Mouse (Mus musculus): ENCODE measurements around the gene Srpx2. TPM values are rescaled to one million over a fixed set of nuclear protein-coding genes. Genes with fewer than 3 reads are reported as not detected.

Gene Srpx2
- total RNA-seq (2015; ENCODE audit: low replicate concordance) (not detected in 2 replicates), total RNA-seq (2017; ENCODE audit: low replicate concordance) (not detected in 2 replicates)

DNA sequence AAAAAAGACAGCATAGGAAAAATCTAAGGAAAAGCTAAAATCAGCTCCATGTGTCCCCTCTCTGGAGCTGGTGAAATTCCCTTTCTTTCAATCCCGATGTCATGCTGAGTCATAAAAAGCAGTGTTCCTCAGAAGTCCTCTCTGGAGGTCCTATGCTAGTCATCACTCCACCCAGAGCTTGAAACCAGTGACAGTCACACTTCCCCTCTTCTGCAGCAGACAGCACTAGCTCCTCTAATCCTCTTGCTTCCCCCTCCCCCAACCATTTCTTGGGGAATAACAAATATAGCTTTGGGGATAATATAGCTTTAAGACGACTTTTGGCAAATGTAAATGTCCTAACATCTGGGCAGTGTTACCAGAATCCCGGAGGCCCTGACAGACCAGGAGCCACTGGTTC is at the start of gene Srpx2:
Gene Srpx2 (plus strand): TSS at position 166 of the 400 bp plus-strand sequence.
- no peak for ATAC-seq (replicated peaks; ENCODE audit: low FRiP score, poor library complexity, severe bottlenecking)

DNA sequence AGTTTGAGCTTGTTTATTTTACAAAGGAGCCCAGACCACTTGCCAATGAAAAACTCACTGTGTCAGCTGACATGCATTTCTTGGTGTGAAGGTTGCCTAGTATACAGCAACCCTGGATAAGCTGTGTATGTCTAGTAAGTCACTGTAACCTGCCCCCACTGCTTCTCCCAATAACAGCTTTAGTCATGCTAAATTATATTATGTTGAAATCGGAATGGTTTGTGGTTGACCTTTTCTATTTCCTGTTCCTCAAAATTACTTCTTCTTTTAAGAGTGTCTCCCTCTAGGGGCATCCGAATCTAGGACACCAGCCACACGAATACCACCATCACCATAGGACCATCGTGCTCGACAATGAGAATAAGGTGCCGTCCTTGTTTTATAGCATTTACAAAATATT is 38.5 kb upstream of the Srpx2 start:
- ATAC-seq (replicated peaks; ENCODE audit: low FRiP score, poor library complexity, severe bottlenecking) = no peak

DNA sequence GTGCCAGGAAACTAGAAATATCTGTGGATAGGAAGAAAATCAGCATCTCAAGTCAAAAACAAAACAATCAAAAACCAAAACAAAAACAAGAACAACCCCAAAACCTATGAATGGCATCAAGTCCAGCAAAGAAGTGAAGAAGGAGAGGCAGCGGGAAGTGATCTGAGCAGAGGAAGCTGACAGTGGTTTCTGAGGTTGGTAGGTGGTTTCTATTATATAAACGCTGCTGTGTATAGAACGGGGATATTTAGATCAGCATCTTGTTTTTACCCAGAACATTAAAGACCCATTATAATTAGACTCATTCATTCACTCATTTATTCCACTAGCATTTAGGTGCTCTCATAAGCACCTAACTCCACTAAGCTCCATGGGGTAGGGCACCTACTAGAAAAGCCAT is 20.9 kb upstream of the Srpx2 start:
- no peak for ATAC-seq (replicated peaks; ENCODE audit: low FRiP score, poor library complexity, severe bottlenecking)

DNA sequence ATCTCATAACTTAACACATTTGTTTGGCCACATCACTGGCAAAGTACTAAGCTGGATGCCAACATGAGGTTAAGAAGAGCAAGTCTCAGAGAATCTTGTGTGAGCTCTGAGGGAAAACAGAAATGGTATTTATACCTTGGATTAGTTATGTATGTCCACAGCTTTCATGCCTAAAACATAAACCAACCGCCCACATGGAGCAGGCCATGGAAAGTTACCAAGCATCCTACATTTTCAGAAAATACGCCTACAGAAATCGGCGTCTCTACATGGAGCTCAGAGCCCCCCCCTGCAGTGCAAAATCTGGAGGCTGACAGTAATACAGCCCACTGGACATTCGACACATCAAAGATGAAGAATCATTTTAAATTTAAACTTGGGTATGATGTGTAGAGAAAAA is 20.1 kb upstream of the Srpx2 start:
- ATAC-seq (replicated peaks; ENCODE audit: low FRiP score, poor library complexity, severe bottlenecking) = no peak

DNA sequence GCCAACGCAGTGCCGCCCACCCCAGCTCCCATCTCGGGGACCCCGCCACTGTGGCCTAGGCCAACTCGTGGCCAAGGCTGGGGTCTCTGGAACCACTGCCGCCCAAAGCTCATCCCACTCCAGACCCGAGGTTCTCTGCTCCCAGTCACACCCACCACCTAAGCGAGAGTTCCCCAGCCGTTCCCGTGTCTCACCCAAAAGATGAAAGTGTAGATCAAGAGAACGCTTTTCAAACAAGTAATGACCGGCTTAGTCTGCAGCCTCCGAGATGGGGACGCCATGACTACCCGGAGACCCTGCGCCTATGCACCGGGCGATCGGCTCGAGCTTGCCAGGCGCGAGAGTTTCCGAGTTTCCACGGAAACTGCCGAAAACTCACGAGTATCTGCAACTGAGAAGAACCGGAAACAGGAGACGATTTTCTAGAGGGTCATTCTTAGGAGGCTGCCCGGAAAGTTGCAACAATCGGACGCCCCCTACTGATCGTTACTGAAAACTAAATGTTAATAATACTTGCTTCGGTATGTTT is 10.1 kb upstream of the Srpx2 start, which contains the start of gene Tspan6:
Gene Tspan6 (minus strand): TSS at position 416 of the 529 bp plus-strand sequence.
- ATAC-seq (replicated peaks; ENCODE audit: low FRiP score, poor library complexity, severe bottlenecking) = no peak

DNA sequence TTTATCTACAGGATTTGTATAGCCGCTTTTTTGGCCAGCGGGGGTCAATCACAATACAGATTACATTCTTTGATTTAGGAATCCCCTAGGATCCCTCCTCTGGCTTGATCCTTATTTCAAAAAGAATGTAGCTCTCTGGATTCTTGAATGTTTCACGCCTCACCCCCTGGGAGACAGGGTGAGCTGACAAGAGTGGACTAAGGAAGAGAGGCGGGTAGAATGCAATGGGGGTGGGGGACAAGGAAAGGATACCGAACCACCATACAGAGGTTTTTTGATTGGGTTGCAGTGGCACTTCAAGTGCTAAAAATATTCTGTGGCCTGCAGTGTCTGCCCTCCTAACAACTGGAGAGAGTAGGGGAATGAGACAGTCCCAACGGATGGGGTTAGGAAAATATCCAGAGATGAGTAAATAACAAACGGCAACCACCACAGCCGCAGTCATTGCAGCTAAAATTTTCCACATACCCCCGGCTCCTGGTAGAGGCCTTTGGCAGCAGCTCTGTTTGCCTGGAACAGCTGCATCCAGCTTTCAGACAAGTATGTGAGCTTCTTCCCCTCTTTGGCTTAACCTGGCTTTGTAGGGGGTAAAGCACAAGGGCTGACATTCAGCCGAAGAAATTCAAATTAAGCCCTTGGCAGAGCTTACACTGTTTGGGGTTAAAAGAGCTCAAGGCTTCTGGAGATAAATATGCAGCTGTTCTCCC is 3.3 kb downstream of the Srpx2 start:
- no peak for ATAC-seq (replicated peaks; ENCODE audit: low FRiP score, poor library complexity, severe bottlenecking)

DNA sequence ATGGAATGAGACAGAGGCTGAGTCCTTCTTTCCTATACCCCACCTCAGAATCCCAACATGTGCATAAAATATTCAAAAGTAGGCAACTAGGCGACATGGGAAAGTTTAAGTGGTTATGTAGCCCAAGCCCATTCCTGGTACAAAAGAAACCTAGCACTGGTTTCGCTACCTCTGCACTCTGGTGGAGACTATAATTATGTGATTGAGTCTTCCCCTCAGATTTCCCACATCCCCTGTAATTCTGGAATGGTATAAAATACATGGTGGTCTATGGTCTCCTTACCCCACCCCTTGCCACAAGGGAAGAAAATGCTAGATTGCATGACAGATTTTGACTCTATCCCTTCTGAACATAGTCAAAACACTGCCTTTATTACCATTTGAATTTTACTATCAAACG is 4.8 kb downstream of the Srpx2 start:
- no peak for ATAC-seq (replicated peaks; ENCODE audit: low FRiP score, poor library complexity, severe bottlenecking)

DNA sequence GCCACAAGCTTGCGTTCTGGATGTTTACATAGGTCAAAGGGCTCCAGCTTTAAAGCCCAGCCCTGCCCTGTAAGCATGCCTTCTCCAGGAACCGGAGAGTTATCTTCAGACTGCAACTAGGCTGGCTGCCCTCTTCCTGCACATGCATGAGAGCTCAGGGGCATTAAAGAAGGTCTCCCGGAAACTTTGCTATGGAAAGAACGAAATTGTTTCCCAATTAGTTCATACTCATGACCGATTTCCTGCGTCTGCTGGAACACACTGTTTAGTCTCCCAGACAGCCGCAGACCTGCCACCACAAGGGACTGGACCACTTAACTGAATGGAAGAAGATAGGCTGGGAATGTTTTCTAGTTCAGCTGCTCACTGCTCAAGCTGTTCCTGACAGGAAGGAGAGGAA is 6.0 kb downstream of the Srpx2 start:
- no peak for ATAC-seq (replicated peaks; ENCODE audit: low FRiP score, poor library complexity, severe bottlenecking)

DNA sequence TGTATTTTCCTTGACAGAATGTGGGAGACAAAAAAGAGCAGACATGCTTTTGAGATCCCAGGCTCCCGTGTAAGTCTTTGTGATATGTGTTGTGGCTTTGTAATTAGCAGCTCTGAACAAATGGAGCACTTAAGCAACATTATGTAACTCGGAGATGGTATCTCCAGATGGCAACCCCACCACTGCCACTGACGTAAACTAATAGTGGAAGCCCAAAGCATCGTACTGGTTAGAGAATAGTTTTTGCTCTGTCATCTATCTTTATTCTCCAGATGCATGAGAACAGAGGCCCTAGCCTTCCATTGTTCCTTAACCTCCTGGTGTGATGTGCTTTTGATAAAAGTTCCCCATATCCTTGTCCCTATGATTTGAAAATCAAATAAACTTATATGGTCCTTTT is 13.0 kb downstream of the Srpx2 start:
- no peak for ATAC-seq (replicated peaks; ENCODE audit: low FRiP score, poor library complexity, severe bottlenecking)

DNA sequence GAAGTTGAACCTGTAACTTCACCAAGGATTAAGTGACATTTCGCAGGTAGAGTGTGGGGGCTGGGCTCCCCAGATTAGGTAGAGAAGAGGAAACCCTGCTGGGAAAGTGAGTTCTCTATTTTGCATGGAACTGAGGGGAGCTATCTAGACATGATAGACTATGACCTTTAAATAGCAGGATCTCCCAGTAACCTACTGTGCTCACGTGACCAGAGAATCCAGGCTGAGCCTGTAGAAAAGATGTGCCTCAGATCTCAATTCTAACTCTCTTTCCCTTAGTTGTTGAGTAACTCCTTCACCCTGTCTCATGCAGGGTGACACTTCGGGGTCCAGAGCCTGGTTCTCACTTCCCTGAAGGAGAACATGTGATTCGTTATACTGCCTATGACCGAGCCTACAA is 18.5 kb downstream of the Srpx2 start:
- no peak for ATAC-seq (replicated peaks; ENCODE audit: low FRiP score, poor library complexity, severe bottlenecking)

DNA sequence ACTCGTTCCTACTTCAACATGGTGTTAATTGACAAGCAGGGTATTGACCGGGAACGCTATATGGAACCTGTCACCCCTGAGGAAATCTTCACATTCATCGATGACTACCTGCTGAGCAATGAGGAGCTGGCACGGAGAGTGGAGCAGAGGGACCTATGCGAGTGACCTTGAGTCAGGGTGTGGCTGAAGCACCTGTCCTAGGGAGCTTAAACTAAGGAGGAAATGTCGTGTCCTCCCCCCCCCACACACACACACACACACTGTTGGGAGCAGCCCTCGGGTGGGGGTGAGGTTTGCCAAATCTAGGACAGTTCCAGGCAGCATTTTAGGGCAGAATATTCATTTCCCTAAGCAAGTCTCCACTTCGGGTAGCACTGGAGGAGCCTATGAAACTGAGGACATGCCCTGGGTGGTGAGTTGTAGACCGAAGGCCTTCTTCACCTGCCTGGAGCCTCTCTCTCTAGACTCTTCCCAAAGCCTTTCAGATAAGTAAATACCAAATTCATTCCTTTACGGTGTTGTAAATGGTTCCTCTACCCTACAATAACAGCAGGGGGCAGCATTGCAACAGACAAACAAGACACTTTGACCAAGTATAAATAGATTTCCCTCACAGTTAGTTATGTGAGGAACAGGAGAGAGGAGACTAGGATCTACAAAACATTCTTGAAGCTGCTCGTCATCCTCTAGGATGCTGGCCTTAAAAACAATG is 23.2 kb downstream of the Srpx2 start:
- ATAC-seq (replicated peaks; ENCODE audit: low FRiP score, poor library complexity, severe bottlenecking) = no peak

DNA sequence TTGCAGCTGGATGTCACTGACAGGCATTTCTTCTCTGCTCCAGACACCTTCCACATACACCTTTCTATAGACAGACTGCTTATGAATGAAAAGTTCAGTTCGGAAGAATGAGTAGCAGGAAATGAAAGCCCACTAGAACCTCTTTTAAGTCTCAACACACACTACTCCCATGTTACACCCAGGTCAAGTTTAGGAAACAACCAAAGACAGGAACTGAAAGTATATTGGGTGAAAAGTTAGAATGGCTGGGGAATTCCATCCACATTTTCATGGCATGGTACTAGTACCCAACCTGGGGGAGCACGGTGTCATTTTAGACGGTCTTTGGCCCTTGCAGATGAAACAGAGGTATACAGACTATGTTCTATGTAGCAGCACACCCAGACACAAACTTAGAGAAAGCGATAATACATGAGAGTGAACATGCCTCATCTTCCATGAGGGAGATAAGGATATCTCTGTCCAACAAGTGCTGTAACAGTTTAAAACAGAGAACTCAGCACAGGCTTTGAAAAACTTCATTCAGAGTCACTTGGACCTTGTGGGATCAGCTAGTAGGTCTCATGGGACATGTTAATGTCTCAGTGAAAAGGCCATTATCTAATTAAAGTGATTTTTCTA is 28.5 kb downstream of the Srpx2 start:
- no peak for ATAC-seq (replicated peaks; ENCODE audit: low FRiP score, poor library complexity, severe bottlenecking)

DNA sequence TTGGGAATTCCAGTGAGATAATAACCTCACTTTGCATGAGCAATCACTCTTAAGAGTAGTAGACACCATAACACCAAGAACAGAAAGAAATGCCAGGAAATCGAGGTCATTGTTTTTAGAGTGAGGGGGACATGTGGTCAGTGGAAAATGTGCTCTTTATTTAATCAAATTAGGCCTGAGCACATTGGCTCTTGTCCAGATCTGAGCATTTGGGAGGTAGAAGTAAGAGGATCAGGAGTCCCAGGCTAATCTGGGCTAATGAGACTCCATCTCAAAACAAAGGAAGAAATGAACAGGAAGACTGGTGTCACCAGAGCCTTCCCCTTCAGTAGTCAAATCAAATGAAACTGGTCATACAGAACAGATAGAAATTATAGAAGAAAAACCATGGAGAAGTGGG is 31.3 kb downstream of the Srpx2 start:
- ATAC-seq (replicated peaks; ENCODE audit: low FRiP score, poor library complexity, severe bottlenecking) = no peak

DNA sequence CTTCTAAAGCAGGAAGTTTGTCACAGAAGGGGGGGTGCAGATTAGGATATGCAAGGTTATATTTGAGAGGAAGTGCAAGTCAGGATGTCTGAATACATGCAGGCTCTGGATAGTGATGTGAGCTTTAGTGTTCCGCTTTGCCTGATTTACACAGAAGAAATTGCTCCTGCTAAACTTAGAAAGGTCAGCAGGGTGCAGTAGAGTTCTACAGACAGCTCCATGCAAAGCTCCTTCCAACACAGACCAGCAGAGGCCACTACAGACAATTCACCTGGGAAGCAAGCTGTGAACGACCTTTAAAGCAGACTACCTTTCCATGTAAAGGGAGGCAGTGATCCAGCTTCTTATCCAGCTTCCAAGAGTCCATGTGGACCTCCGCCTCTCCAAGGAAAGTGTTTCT is 39.2 kb downstream of the Srpx2 start:
- ATAC-seq (replicated peaks; ENCODE audit: low FRiP score, poor library complexity, severe bottlenecking) = no peak

DNA sequence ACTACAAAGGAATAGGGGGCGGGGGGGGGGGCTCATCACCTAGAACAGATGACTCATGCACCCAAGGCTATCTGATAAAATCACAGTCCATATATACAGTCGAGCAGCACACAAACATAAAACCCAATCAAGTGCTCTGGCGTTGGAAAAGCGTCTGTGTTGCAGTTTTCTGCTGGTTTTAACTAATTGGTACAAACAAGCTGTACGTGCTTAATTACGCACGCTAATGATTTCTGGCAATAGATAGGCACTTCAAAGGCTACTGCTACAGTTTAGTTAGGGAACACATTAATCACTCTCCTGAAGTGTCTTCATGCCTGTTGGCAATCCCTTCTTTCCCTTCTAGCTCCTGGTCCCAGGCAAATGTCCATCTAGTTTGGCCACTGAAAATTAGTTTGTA is 46.4 kb downstream of the Srpx2 start:
- ATAC-seq (replicated peaks; ENCODE audit: low FRiP score, poor library complexity, severe bottlenecking) = no peak

DNA sequence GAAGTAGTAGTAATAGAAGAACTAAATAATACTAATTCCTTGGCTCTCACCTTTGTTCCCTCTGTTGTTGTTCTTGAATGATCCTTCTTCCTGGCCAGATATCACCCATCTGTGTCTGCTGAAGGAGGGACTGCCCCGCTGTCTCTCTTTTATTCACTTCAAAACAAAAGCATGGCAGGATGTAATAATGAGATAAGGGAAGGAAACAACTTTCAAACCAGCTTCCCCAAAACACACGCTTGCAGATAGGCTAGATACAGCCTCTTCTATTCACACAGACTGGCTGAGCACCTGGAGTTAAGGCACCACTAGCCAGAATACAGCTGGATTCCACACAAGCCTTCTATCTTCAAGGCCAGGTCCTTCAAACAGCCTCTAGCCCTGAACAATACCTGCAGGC is 52.4 kb downstream of the Srpx2 start:
- no peak for ATAC-seq (replicated peaks; ENCODE audit: low FRiP score, poor library complexity, severe bottlenecking)

DNA sequence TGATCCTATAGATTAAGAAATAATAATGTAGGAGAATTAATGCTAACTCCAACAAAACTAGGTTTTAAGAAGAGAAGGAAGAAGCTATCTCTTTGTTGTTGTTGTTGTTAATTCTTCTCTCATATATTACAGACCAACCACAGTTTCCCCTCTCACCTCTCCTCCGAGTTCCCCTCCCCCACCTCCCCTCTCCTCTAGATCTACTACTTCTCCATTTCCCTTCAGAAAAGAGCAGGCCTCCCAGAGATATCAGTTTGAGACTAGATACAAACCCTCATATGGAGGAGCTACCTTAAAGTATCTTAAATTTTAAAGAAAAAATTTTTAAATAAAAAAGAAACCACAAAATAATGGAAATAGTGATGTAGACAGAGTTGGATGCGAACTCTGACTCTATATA is 56.4 kb downstream of the Srpx2 start:
- ATAC-seq (replicated peaks; ENCODE audit: low FRiP score, poor library complexity, severe bottlenecking) = no peak

DNA sequence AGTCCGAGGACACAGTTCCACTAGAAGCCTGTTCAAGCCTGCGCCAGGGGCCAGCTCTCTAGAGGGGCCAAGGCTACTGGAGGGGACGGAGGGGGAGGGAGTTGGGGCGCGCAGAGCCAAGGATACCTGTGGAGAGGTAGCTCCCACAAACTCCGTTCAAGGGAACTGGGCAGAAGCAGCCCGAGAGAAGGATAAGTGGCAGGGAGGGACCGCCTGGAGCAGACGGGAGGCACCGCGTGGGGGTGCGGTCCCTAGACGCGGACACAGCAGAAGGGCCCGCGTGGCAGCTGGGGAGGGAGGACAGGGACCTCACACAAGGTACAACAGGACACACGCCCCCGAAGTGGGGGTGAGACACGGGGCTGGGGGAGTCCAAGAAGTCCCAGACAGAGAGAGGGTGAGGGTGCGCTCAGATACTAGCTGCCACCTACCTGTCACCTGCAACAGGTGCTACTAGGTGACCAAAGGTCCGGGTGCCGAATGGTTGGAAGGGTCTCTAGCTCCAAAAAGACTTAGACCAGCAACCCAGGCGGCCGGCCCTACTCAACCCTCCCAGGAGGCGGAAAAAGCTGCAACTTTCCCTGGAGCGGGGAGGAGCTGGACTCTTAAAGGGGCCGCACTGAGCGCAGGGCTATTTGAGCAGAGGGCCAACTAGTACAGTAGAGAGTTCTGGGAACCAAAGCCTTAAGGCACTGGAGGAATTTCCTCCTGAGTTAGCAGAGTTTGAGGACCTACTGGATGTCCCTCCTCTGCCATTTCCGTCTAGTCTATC is 73.2 kb downstream of the Srpx2 start, which contains the start of gene Sytl4:
Gene Sytl4 (minus strand): TSS at position 582 of the 772 bp plus-strand sequence.
- ATAC-seq (replicated peaks; ENCODE audit: low FRiP score, poor library complexity, severe bottlenecking) = no peak

All from erythroblast, adult 5-6 weeks (primary cell).